Mouse (Mus musculus) midbrain, postnatal 0 days (tissue): ENCODE results near the gene Igsf9. TPM values are rescaled to one million over a fixed set of nuclear protein-coding genes. Genes with fewer than 3 reads are reported as not detected.

Source experiments
- ATAC-seq: fragments of 200-750 bp; cut with Nextera tagmentation; 2 replicates; pipeline ENCODE4 v1.8.0; 2017; ENCODE audit warnings: moderate number of reproducible peaks, mild to moderate bottlenecking, moderate TSS enrichment, moderate library complexity; ENCODE audit not compliant: low FRiP score
- DNase-seq: peaks from one replicate; pipeline ENCODE4 v3.0.0-alpha.2; 2015; ENCODE audit warnings: low spot score
- H3K27ac ChIP-seq: fragments of 300-500 bp; sonication (generic); 2 replicates; pipeline ENCODE4 v1.5.1; 2014; ENCODE audit warnings: low read depth, mild to moderate bottlenecking, low read length, mixed read lengths
- H3K27me3 ChIP-seq: fragments of 300-500 bp; sonication (generic); 2 replicates; pipeline ENCODE4 v1.6.1; 2014; ENCODE audit warnings: low read length, control low read depth, mixed read lengths; ENCODE audit not compliant: insufficient read depth
- H3K36me3 ChIP-seq: fragments of 300-500 bp; sonication (generic); 2 replicates; pipeline ENCODE4 v1.6.1; 2014; ENCODE audit warnings: low read length, control low read depth, mixed read lengths; ENCODE audit not compliant: insufficient read depth
- H3K4me1 ChIP-seq: fragments of 300-500 bp; sonication (generic); 2 replicates; pipeline ENCODE4 v1.6.1; 2014; ENCODE audit warnings: mild to moderate bottlenecking, control low read depth, antibody characterized with exemption, low read length, mixed read lengths; ENCODE audit not compliant: insufficient read depth
- H3K4me2 ChIP-seq: fragments of 300-500 bp; sonication (generic); 2 replicates; pipeline ENCODE4 v1.6.1; 2014; ENCODE audit warnings: low read depth, mild to moderate bottlenecking, low read length, mixed read lengths; ENCODE audit not compliant: poor library complexity, severe bottlenecking
- H3K4me3 ChIP-seq: fragments of 300-500 bp; sonication (generic); 2 replicates; pipeline ENCODE4 v1.5.1; 2014; ENCODE audit warnings: low read depth, mild to moderate bottlenecking, low read length, moderate library complexity
- H3K9ac ChIP-seq: fragments of 300-500 bp; sonication (generic); replicated peaks from 2 replicates; pipeline ENCODE4 v1.6.1; 2014; ENCODE audit warnings: mild to moderate bottlenecking, low read length, moderate library complexity, mixed read lengths; ENCODE audit not compliant: poor library complexity, severe bottlenecking
- H3K9me3 ChIP-seq: fragments of 300-500 bp; sonication (generic); 2 replicates; pipeline ENCODE4 v1.6.1; 2016; ENCODE audit warnings: low read length, control low read depth
- CTCF ChIP-seq: IDR thresholded peaks from 2 replicates; pipeline ENCODE4 v1.5.1; 2016; ENCODE audit warnings: antibody characterized with exemption, mild to moderate bottlenecking
- WGBS: fragments of 180-500 bp; shearing (Covaris S2); extraction: QIAGEN DNeasy Blood & Tissue Kit; methylation state at CpG from one replicate; pipeline ENCODE4 v1.1.7; 2014; 5-methylcytosine and 5-hydroxymethylcytosine counted together
- polyA plus RNA-seq: library from polyadenylated mRNA; unstranded; fragments of >200 nt; fragmentation: Nextera tagmentation; extraction: Ambion mirVana; gene quantifications from 2 replicates; pipeline ENCODE4 v1.2.1, GENCODE M21; 2015
- total RNA-seq: library from RNA; depleted of rRNA; stranded (reverse); fragments of >200 nt; gene quantifications from 2 replicates; pipeline ENCODE4 v1.2.3, GENCODE M21; 2014; rRNA removed

Igsf9 gene
- total and polyA plus RNA-seq, 2 experiments from 2014 or later, result 29.0 to 40.6 TPM

GRCm38 (mm10) chr1:172539827-172540226 is 58.2 kb downstream of the Igsf9 start:
- Histone ChIP-seq H3K4me1 (peaks cover 10% of the 10 kb centered on the region; the same call in 1 of the 2 replicates), H3K27ac (peak overlapping the region; percentile 78; the same call in 1 of the 2 replicates), H3K36me3 (no peaks in the 10 kb centered on the region), H3K4me3 (no peak overlapping the region), H3K27me3 (no peaks in the 10 kb centered on the region), H3K9ac (no peak overlapping the region), H3K4me2 (no peak overlapping the region), H3K9me3 (no peaks in the 10 kb centered on the region)
- ATAC-seq (peak; percentile 57), DNase-seq (peak; percentile 23)
- no peak for TF ChIP-seq CTCF
- WGBS, result 37% methylated on average over 6 of the region's 6 CpGs

DNA sequence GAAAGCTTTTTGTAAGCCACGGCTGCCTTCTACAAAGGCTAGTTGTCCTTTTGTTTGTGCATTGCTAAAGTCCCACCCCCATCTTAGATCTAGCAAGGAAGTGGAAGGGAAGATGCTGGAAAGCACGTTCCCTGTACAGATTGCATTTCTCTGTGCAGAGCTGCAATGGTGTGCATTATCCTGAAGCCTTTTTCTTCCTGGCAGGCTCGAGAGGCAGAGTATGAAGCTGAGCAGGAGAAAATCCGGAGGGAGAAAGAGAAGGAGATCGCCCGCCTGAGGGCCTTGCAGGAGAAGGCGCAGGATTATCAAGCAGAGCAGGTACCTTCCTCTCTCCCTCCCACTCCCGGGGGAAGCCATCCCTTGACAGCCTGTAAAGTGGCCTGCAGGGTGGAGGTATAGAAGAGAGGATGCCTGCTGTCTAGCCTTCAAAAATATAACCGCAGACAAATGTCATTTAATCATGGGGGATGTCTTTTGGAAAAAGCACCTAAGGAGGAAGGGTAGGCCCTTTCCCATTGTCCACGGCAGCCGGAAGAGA is 58.8 kb downstream of the Igsf9 start:
- Histone ChIP-seq H3K4me2 (no peak overlapping the region), H3K9me3 (no peaks in the 10 kb centered on the region), H3K4me3 (no peak overlapping the region), H3K9ac (0 out of 2 replicates have a peak overlapping the region, but pooled peaks have one; percentile 33), H3K36me3 (no peaks in the 10 kb centered on the region), H3K4me1 (peaks cover 10% of the 10 kb centered on the region; the same call in 1 of the 2 replicates), H3K27me3 (no peaks in the 10 kb centered on the region), H3K27ac (peak overlapping the region; percentile 78)
- ATAC-seq (peak; percentile 66), DNase-seq (peak; percentile 11)
- 24% methylated on average over 11 of the region's 11 CpGs for WGBS
- TF ChIP-seq CTCF, result no peak

DNA sequence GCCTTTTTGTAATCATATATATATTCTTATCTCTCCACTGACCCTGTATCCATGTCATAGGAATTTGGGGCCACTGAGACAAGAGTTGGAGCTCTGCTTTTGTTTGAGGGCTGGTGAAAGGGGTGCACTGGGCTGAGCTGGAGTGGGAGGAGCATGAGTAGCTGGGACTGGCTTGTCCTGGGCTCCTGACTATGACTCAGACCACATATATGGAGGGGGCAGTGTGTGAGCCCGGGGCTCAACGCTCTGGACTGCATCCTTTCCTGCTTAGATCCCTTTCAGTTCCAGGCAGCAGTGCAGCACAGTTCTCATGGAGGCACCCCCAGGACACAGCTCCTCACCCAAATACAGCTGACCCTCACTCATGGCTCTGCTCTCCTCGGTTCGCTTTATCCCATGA is 64.5 kb downstream of the Igsf9 start:
- 96% methylated on average over 4 of the region's 4 CpGs for WGBS
- Histone ChIP-seq H3K27me3 (no peaks in the 10 kb centered on the region), H3K9me3 (no peaks in the 10 kb centered on the region), H3K9ac (no peak overlapping the region), H3K36me3 (no peaks in the 10 kb centered on the region), H3K4me2 (no peak overlapping the region), H3K27ac (no peak overlapping the region), H3K4me3 (no peak overlapping the region), H3K4me1 (peaks cover 4% of the 10 kb centered on the region; the same call in 1 of the 2 replicates)
- ATAC-seq (no peak), DNase-seq (no peak)
- TF ChIP-seq CTCF, result no peak

Other genes with a start within 250 kb of the Igsf9 start
- gene Atp1a4, start 223.4 kb upstream of the Igsf9 start, total RNA-seq, result 0.05 and 0.14 TPM in 2 replicates
- 0.05 TPM in 1 of 2 replicates, not detected in the other for gene Atp1a4, start 223.4 kb upstream of the Igsf9 start, polyA plus RNA-seq
- gene Igsf8, start 220.1 kb upstream of the Igsf9 start, total RNA-seq, result 114 and 115 TPM in 2 replicates
- gene Igsf8, start 220.1 kb upstream of the Igsf9 start, polyA plus RNA-seq, result 79.6 and 88.8 TPM in 2 replicates
- 398 and 409 TPM in 2 replicates for gene Atp1a2, start 183.7 kb upstream of the Igsf9 start, total RNA-seq
- 94.4 and 100 TPM in 2 replicates for gene Atp1a2, start 183.7 kb upstream of the Igsf9 start, polyA plus RNA-seq
- gene Kcnj9, start 152.5 kb upstream of the Igsf9 start, total RNA-seq, result 13.9 and 14.1 TPM in 2 replicates
- gene Kcnj9, start 152.5 kb upstream of the Igsf9 start, polyA plus RNA-seq, result 5.8 and 6.7 TPM in 2 replicates
- gene Kcnj10, start 140.6 kb upstream of the Igsf9 start, total RNA-seq, result 6.1 and 6.6 TPM in 2 replicates
- gene Kcnj10, start 140.6 kb upstream of the Igsf9 start, polyA plus RNA-seq, result 3.6 and 3.9 TPM in 2 replicates
- 11.5 and 16.4 TPM in 2 replicates for gene Pigm, start 105.2 kb upstream of the Igsf9 start, total RNA-seq
- gene Pigm, start 105.2 kb upstream of the Igsf9 start, polyA plus RNA-seq, result 2.2 and 2.6 TPM in 2 replicates
- gene Slamf9, start 6.4 kb upstream of the Igsf9 start, total RNA-seq, result 0.19 and 0.38 TPM in 2 replicates
- 0.20 and 0.29 TPM in 2 replicates for gene Slamf9, start 6.4 kb upstream of the Igsf9 start, polyA plus RNA-seq
- 36.3 and 41.6 TPM in 2 replicates for gene Tagln2, start 18.3 kb downstream of the Igsf9 start, total RNA-seq
- gene Tagln2, start 18.3 kb downstream of the Igsf9 start, polyA plus RNA-seq, result 36.7 and 41.8 TPM in 2 replicates
- gene Cfap45, start 39.0 kb downstream of the Igsf9 start, total RNA-seq, result 3.1 and 6.3 TPM in 2 replicates
- 3.9 and 5.4 TPM in 2 replicates for gene Cfap45, start 39.0 kb downstream of the Igsf9 start, polyA plus RNA-seq
- 0.11 and 2.3 TPM in 2 replicates for gene Vsig8, start 74.2 kb downstream of the Igsf9 start, total RNA-seq
- 1.3 and 2.5 TPM in 2 replicates for gene Vsig8, start 74.2 kb downstream of the Igsf9 start, polyA plus RNA-seq
- gene Slamf8, start 108.8 kb downstream of the Igsf9 start, total RNA-seq, result not detected in 2 replicates
- not detected in 2 replicates for gene Slamf8, start 108.8 kb downstream of the Igsf9 start, polyA plus RNA-seq
- gene Fcrl6, start 120.8 kb downstream of the Igsf9 start, total RNA-seq, result 0.16 TPM in 1 of 2 replicates, not detected in the other
- 0.10 and 0.11 TPM in 2 replicates for gene Fcrl6, start 120.8 kb downstream of the Igsf9 start, polyA plus RNA-seq
- gene Dusp23, start 151.2 kb downstream of the Igsf9 start, total RNA-seq, result 1.8 and 3.3 TPM in 2 replicates
- 7.2 and 8.3 TPM in 2 replicates for gene Dusp23, start 151.2 kb downstream of the Igsf9 start, polyA plus RNA-seq
- gene Crp, start 216.3 kb downstream of the Igsf9 start, total RNA-seq, result not detected in 2 replicates
- gene Crp, start 216.3 kb downstream of the Igsf9 start, polyA plus RNA-seq, result not detected in 2 replicates